Mouse (Mus musculus) ZHBTc4 (cell line): ENCODE data around the gene Spaca3.

Source experiments
- DNase-seq: peaks from one replicate; pipeline ENCODE4 v3.0.0-alpha.2; 2011; ENCODE audit warnings: low read depth, low spot score

Spaca3 gene

DNA sequence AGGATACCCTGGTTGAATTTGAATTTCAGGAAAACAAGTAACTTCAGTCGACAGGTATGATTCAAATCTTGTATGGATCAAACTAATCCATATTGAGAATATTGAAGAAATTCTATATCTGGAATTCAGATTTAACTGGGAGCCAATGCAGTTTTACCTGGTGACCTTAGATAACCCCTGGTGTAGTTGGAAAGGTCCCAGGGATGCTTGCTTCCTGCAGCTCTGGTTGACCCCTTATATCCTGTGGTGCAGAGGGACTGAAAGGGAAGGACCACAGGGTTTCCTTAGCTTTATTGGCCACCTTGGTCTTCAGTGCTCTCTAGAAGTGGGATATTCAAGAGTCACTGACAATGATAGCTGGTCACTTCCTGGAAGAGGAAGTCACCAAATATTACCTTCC lies 9.9 kb downstream of the Spaca3 start:
- DNase-seq, result no peak

DNA sequence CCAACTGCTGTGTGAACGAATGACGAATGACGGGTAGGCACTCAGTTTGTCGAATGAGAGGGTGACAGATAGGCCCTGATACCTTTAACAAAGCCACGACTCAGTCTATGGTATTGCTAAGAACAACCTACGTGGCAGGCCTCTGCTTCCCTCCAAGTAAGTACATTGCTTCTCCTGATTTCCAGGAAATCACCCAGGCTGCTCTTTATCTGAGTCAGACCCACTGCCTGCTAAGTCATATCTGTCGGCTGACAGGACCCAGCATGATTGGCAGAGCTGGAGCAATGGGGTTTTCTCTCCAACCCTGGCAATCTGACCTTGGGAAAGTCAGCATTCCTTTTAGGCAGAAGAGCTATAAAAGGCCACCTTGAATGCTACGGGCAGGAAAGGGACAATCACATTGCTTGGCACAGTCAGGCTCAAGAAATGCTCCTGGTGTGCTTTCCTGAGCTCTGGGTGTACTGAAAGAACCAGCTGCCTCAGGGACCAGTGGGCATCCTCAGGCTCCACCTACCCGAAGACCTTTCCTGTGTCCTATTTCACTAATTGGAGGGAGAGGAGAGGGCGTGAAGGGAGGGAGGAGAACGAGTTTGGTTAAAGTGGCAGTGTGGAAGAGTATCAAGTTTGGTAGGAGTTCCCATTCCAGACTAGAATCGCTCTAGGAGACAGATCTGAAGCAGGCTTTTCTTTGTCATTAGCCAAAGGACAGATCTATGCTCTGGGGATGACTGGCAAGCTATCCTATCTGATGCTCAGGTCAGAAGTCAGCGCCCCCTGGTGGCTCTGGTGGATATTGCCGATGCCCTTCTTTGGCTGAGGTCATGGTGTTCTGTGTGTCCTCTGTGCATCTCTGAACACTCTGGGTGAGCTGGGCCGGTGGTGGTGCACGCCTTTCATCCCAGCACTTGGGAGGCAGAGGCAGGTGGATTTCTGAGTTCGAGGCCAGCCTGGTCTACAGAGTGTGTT lies 14.6 kb downstream of the Spaca3 start:
- peak; percentile 91 for DNase-seq

DNA sequence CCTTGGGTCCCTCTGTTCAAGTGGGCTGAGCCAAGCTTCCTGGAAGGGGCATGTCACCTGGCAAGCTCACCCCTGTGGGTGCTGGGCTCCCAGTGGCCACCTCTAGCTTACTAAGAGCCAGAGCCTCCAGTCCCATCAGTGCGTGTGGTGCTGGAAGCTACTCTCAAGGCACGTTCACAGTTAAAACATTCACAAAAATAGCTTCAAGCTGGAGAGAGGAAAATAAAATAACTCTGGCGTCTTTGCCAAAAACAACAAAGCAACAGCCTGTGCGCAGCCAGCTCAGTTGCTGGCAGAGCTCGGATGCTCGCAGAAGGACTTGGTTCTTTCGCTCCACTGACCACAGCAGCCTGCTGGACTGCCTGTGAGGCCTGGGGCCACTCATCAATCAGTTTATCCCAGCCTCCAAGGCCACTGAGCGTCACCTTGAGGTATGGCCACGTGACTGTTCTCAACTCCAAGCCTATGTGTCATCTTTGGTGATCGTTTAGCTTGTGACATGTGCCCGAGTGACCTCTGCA lies 19.0 kb downstream of the Spaca3 start:
- no peak for DNase-seq

DNA sequence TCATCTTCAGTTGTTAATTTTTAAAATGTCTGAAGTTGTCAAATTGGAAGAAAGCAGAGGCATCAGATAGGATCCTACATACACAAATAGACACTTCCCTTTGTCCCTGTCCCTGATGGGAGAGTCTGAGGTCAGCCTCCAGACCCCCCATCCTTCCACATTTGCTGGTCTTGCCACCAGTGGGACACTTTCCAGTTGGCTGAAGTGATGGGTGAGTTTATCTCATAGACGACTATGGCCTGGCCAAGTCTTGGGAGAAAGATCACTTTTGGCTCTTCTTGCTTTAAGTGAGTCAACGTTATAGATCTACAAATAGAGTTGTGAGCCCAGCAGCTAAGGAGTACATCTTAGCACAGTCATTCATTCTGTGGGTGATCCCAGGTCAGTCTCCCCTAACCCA lies 19.9 kb downstream of the Spaca3 start:
- no peak for DNase-seq

DNA sequence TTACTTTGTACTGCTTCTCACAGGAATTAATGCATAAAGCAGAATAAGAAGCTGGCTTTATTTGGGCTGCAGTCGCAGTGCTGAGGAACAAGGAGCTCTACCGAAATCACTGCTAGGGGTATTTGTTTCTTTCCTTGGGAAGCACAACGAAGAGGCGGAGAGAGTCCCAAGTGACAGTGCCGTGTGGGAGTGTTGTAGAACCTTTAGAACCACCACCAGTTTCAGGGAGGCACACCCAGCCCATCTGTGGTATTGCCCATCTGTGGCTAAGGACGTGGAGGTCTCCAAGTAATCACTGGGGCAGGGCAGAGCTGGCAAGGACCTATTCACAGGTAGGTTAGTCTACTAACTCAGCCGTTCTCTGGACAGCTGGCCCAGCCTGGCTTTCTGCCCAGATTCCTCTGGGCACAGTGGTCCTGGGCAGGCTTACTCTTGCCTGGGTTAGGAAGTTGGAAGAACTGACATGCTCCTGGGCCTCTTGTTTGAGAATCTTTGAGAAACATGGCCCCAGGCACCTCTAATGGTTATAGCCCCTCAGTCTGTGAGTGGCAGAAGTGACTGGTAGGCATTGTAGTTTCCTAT lies 24.2 kb downstream of the Spaca3 start:
- DNase-seq, result no peak

DNA sequence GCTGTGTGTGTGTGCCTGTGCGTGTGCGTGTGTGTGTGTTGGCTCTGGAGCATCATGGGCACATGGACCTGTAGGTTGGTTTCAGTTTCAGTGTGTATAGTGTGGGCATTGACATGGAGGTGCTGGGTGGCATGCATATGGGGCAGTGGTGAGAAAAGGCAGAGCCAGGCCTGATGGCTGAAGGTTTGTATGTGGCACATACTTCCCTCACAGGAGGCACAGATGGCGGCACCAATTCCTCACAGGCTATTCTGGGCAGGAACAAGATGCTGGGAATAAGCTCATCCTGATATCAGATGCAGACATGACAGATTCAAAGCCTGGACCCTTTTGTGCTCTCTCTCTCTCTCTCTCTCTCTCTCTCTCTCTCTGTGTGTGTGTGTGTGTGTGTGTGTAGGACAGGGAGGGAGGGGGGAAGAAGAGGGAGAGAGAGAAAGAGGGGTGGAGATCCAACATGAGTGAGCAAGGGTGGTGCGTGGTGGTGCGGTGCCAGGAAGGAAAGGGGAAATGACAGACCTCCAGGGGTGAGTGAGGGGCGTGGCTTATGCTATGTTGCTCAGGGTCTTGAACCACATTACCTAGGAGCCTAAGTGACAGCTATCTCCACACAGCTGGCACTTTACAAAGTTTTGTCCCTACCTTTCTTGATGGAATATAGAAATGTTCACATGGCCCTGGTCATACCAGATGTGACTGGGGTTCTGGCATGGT lies 26.5 kb downstream of the Spaca3 start:
- DNase-seq, result no peak

DNA sequence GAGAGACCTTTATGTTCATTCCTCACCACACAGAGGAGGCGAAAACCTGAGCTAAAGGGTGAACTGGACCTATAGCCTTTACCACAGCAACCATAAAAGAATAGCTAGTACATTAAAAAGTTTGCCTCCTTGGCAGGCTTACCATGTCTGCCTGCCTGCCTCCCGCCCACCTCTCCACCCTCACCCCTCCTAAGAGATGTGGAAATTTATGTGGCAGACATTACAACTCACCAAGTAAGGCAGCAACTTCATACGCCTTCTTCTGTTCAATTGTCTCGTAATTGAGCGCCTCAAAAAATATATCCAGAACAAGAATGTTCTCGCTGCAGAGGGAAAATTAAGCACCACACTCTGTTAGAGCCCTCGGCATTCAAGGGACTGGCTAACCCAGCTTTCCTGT lies 28.2 kb downstream of the Spaca3 start:
- no peak for DNase-seq

DNA sequence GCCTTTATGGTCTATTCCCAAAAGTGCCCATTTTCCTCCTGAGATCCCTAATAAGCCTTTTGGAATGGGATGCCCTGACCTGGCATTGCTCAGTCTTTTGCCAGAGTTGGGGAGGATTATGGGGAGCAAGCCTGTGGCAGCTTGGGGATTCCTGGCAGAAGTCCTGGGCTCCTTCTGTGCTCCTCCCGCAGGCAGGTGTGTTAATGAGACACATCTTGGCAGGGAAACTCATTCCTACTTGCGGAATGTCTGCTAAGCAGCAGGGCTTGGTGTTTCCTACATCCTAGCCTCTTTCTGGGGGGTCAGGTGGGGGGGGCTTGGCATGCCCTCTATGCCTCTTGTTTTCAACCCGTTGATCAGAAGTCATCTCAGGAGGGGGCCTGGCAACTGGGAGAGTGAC lies 28.9 kb downstream of the Spaca3 start:
- no peak for DNase-seq

DNA sequence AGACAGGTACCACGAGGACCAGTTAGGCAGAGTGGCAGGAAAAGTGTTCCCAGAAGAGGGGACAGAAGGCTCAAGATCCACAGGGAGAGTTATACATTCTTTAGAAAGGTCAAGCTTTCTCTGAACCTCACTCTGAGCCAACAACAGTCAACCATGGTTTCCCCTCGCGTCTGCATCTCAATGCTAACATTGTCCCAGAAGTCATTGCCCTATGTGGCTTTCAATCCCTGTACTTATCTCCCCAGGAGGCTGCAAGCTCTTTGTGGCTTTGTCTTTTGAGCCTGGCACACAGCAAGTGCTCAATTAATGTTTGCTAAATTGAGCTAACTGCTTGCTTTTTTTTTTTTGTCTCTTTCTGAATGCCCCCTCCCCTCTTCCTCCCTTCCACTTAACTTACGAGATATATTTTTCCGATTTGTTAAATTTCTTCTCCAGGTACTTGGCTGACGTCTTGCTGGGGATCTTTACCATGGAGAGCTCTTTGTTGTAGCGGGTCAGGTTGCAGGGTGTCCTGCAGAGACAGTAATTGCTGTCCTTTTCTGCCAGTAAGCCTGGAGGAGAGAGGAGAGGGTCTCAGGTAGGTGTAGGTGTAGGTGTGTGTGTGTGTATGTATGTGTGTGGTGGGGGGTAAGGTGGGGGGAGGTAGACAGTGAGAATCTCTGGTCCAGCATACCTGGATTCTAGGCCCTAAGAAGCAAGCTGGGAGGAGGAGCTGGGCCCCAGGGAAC lies 31.3 kb downstream of the Spaca3 start:
- peak; percentile 87 for DNase-seq

DNA sequence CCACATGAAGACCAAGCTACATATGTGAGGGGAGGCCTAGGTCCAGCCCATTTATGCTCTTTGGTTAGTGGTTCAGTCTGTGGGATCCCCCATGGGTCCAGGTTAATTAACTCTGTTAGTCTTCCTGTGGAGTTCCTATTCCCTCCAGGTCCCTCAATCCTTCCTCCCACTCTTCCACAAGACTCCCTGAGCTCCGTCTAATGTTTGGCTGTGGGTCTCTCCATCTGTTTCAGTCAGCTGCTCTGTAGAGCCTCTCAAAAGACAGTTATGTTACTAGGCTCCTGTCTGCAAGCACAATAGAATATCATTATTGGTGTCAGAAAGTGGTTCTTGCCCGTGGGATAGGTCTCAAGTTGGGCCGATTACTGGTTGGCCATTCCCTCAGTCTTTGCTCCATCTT lies 37.7 kb downstream of the Spaca3 start:
- DNase-seq, result no peak

DNA sequence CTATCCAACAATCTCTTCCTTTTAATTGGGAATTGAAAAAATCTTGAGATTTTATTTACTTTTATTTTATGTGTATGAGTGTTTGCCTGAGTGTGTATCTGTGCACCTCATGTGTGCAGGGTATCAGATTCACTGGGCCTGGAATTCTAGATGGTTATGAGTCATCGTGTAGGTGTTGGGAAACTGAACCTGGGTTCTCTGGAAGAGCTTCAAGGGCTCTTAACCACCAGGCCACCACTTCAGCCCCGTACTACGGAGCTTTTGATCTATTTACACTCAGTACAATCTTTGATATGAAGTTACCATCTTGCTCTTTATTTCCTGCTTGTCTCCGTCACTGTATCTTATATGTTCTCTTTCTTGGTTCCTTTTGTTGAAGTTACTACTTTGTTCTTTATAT lies 42.4 kb downstream of the Spaca3 start:
- DNase-seq, result no peak

DNA sequence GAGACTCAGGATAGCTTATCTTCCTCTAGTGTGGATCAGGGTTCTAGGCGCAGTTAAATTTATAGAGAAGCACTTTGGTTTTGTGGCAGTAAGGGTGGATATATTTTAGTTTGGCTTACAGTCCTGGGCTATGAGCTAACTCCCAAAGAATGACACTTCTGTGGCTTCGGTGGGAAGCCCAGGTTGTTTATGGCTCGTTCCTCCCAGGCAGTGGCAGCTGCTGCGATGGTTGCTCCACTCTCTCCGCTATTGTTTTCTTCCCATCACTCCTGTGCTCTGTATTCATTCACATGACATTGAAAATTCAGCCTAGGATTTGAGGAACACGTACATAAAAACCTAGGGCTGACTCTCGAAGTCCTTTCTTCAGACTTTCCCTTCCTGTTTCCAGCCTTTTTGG lies 44.5 kb downstream of the Spaca3 start:
- DNase-seq, result no peak

DNA sequence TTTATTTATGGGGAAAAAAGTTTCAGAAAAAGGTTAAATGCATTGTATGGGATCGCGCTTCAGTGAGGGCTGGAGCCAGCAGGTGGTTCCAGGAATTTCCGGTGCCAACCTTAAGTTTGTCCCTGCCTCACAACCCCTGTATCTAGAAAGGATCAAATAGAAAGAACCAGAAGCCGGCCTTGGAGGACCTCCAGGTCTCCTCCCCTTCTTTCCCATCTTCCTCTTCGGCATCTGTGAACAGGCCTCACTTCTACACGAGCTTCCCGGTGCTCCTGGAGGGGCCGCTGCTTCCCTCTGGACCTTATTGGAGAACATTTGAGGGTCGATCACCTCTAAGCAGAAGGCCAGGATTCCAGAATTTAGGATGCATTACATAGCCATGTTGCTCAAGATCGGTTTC lies 45.3 kb downstream of the Spaca3 start:
- DNase-seq, result no peak

DNA sequence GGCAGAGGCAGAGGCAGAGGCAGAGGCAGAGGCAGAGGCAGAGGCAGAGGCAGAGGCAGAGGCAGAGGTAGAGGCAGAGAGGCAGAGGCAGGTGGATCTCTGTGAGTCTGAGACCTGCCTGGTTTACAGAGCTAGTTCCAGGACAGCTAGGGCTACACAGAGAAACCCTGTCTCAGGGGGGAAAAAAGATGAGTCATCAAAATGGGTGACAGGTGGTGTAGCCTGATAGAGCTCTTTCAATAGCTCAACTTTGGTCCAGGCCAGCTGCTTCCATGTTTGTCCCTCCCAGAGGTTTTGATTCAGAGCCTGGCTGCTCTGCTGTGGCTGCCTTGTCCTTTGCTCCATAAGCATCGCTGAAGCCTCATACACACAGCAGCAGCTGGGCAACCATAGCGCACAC lies 46.4 kb downstream of the Spaca3 start:
- no peak for DNase-seq

DNA sequence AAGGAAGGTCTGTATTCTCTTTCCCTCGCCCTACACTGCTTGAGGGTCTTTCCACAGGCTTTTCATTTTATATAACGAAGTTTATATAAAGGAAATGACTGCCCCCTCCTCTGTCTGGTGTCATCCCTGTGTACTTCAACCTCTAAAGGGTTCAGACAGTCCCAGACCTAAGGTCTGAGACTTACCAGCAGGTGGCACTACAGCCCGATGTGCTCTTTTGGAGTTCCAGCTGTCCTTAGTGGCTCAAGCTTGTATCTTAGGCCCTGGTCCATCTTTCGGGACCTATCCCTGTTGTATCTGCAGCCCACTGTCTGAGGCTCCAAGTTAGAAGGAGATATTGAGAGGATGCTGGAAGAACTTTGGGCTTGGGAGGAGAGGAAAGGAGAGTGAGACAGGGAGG lies 48.3 kb downstream of the Spaca3 start:
- DNase-seq, result peak; percentile 65

DNA sequence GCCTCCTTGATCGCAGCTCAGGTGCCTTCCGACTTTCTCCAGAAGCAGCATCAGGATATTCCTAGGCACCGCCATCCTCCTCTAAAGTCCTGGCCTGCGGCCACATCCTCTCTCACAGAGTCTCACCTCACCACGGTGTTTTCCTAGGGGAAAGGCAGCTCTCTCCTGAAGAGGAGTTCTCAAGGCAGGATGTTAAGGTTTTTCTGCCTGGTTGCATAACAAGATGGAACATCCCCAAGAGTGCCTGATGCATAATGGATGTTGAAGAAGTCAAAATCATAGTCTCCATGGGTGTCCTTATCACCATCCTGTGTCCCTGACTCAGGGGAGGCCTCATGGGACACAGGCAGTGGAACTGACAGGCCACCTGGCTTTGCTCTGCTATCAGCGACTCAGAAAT lies 49.7 kb downstream of the Spaca3 start:
- no peak for DNase-seq

DNA sequence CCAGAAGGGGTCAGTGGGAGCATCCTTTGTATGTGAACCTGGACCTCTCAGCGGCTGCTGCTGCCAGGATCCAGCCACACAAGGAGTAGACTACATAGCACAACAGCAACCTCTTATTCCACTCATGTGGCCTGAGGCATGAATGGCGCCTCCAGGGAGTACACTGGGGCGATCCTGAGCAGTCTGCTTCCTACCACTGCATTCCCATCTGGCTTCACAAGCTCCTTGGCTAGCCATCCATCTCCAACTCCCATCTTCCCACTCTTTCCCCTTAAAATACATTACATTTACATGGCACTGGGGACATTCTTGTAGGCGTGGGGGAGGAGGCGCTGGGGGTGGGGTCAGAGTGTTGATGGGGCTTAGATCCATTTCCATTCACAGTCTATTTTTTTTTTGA lies 54.6 kb downstream of the Spaca3 start:
- DNase-seq, result no peak

DNA sequence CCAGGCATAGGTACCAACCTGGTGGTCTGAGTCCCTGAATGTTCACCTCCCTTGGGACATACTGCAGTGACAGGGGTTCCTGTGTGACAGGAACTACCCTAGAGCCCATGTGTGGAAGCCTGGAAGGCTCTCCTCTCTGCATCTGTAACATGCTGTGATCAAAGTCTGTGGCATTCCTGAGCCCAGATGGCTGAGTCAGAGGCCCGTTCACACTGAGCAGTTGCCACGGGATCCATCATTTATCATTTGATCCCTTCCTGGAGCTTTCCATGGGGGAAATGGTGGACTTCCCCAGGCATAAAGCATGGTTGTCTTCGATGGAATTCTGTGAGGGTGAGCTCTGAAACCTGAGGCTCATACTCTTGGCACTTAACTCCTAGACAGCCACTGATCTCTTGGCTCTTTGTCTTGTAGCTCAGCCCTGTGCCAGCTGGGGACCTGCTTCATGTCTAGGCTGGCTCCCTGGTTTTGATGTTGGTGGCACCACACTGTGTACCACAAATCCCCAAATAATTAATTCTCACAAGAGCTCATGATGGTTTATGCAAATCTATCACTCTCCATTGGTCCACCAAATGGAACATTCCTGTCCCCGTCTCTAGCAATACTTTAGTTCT lies 55.4 kb downstream of the Spaca3 start:
- no peak for DNase-seq
